Mouse (Mus musculus) stomach, embryonic 15.5 days (tissue): ENCODE measurements around the gene Capzb. TPM values are rescaled to one million over a fixed set of nuclear protein-coding genes. Genes with fewer than 3 reads are reported as not detected.
A peak's percentile ranks its signal among the peaks of the same experiment; 100 is the strongest.

Experiments
- ATAC-seq: fragments of 200-750 bp; cut with Nextera tagmentation; 2 replicates; pipeline ENCODE4 v1.8.0; 2017; ENCODE audit warnings: low read depth, moderate number of reproducible peaks, moderate TSS enrichment; ENCODE audit not compliant: insufficient read depth, low FRiP score
- H3K27ac ChIP-seq: fragments of 300-500 bp; sonication (generic); 2 replicates; pipeline ENCODE4 v1.5.1; 2015; ENCODE audit warnings: mild to moderate bottlenecking, inconsistent platforms
- H3K27me3 ChIP-seq: fragments of 300-500 bp; sonication (generic); replicated peaks from 2 replicates; pipeline ENCODE4 v1.6.1; 2015; ENCODE audit warnings: inconsistent platforms
- H3K36me3 ChIP-seq: fragments of 300-500 bp; sonication (generic); 2 replicates; pipeline ENCODE4 v1.6.1; 2015; ENCODE audit warnings: inconsistent platforms
- H3K4me1 ChIP-seq: fragments of 300-500 bp; sonication (generic); 2 replicates; pipeline ENCODE4 v1.6.1; 2015; ENCODE audit warnings: inconsistent platforms
- H3K4me2 ChIP-seq: fragments of 300-500 bp; sonication (generic); 2 replicates; pipeline ENCODE4 v1.6.1; 2015; ENCODE audit warnings: mild to moderate bottlenecking, inconsistent platforms
- H3K4me3 ChIP-seq: fragments of 300-500 bp; sonication (generic); replicated peaks from 2 replicates; pipeline ENCODE4 v1.5.1; 2015; ENCODE audit warnings: inconsistent platforms
- H3K9ac ChIP-seq: fragments of 300-500 bp; sonication (generic); 2 replicates; pipeline ENCODE4 v1.6.1; 2015; ENCODE audit warnings: inconsistent platforms
- H3K9me3 ChIP-seq: fragments of 300-500 bp; sonication (generic); 2 replicates; pipeline ENCODE4 v1.6.1; 2016; ENCODE audit warnings: inconsistent platforms
- WGBS: fragments of 180-500 bp; shearing (Covaris S2); methylation state at CpG from one replicate; pipeline ENCODE4 v1.1.7; 2015; 5-methylcytosine and 5-hydroxymethylcytosine counted together
- polyA plus RNA-seq: library from polyadenylated mRNA; unstranded; fragments of >200 nt; fragmentation: Nextera tagmentation; extraction: Ambion mirVana; gene quantifications from 2 replicates; pipeline ENCODE4 v1.2.1, GENCODE M21; 2015

Capzb gene
- polyA plus RNA-seq, 1 experiment from 2014 or later: 375 TPM

DNA sequence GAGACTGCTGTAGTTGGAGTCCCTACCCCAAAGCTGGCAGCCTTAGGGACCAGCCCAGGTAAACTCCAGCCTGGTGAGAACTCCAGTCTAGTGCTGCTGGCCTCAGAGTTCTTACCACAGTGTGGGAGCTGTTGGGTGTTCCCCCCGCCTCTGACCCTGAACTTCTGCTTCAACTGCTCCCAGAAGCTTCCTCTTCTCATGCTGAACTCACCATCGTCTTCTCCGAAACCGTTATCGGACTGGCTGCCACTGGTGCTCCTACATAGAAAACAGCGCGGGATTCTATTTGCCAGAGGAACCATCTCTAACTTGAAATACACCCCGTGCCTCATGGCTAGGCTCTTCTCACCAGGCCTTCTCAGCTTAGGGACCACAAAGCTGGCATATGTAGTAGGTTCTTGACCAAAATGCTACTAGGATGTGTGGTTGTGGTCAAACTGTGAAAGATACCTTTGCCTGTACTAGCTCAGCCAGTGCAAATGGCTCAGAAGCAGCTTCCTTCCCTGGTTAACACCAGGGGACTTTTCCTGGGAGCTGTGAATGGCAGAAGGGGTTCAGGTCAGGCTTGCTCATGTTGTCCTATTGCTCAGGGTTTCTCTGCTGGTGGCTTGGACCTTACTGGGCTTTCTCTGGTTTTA, 7.1 kb downstream of the Capzb start:
- WGBS: 87% methylated on average over 8 of the region's 8 CpGs

GRCm38 (mm10) chr4:139200946-139201345, 8.2 kb downstream of the Capzb start:
- H3K4me1 ChIP-seq: peaks cover 48% of the 10 kb centered on the region
- no peaks in the 10 kb centered on the region for H3K9me3 ChIP-seq
- H3K36me3 ChIP-seq: peaks cover 8% of the 10 kb centered on the region; the same call in 1 of the 2 replicates
- ATAC-seq: no peak
- H3K27me3 ChIP-seq: no peaks in the 10 kb centered on the region
- no peak overlapping the region for H3K9ac ChIP-seq
- no peak overlapping the region for H3K27ac ChIP-seq
- WGBS: 83% methylated on average over 3 of the region's 3 CpGs
- H3K4me3 ChIP-seq: no peak overlapping the region
- H3K4me2 ChIP-seq: no peak overlapping the region

More for the DNA sequence above, 7.1 kb downstream of the Capzb start:
- no peak for ATAC-seq
- Histone ChIP-seq H3K9me3 (no peaks in the 10 kb centered on the region), H3K4me1 (peaks cover 58% of the 10 kb centered on the region), H3K4me3 (no peak overlapping the region), H3K9ac (no peak overlapping the region), H3K36me3 (peaks cover 8% of the 10 kb centered on the region; the same call in 1 of the 2 replicates), H3K27me3 (no peaks in the 10 kb centered on the region), H3K4me2 (no peak overlapping the region), H3K27ac (peak overlapping the region; percentile 65; the same call in 1 of the 2 replicates)

GRCm38 (mm10) chr4:139202556-139202955, 9.9 kb downstream of the Capzb start:
- 51% methylated on average over 7 of the region's 7 CpGs for WGBS
- H3K4me2 ChIP-seq: no peak overlapping the region
- no peak overlapping the region for H3K27ac ChIP-seq
- H3K9ac ChIP-seq: no peak overlapping the region
- peaks cover 39% of the 10 kb centered on the region for H3K4me1 ChIP-seq
- ATAC-seq: no peak
- no peaks in the 10 kb centered on the region for H3K27me3 ChIP-seq
- H3K36me3 ChIP-seq: peaks cover 8% of the 10 kb centered on the region; the same call in 1 of the 2 replicates
- H3K9me3 ChIP-seq: no peaks in the 10 kb centered on the region
- H3K4me3 ChIP-seq: no peak overlapping the region

GRCm38 (mm10) chr4:139203381-139203780, 10.7 kb downstream of the Capzb start:
- H3K27me3 ChIP-seq: no peaks in the 10 kb centered on the region
- no peaks in the 10 kb centered on the region for H3K9me3 ChIP-seq
- no peak for ATAC-seq
- 61% methylated on average over 2 of the region's 2 CpGs for WGBS
- peaks cover 8% of the 10 kb centered on the region; the same call in 1 of the 2 replicates for H3K36me3 ChIP-seq
- no peak overlapping the region for H3K9ac ChIP-seq
- peaks cover 39% of the 10 kb centered on the region for H3K4me1 ChIP-seq
- no peak overlapping the region for H3K4me2 ChIP-seq
- no peak overlapping the region for H3K4me3 ChIP-seq
- no peak overlapping the region for H3K27ac ChIP-seq

GRCm38 (mm10) chr4:139205842-139206241, 13.1 kb downstream of the Capzb start:
- no peak overlapping the region for H3K9ac ChIP-seq
- 35% methylated on average over 5 of the region's 5 CpGs for WGBS
- no peaks in the 10 kb centered on the region for H3K9me3 ChIP-seq
- H3K4me3 ChIP-seq: no peak overlapping the region
- no peaks in the 10 kb centered on the region for H3K27me3 ChIP-seq
- no peaks in the 10 kb centered on the region for H3K36me3 ChIP-seq
- peaks cover 38% of the 10 kb centered on the region for H3K4me1 ChIP-seq
- no peak for ATAC-seq
- H3K4me2 ChIP-seq: no peak overlapping the region
- H3K27ac ChIP-seq: no peak overlapping the region

GRCm38 (mm10) chr4:139206353-139207045, 13.8 kb downstream of the Capzb start:
- Histone ChIP-seq H3K4me1 (peaks cover 35% of the 10 kb centered on the region), H3K4me2 (no peak overlapping the region), H3K27me3 (no peaks in the 10 kb centered on the region), H3K9ac (no peak overlapping the region), H3K9me3 (no peaks in the 10 kb centered on the region), H3K4me3 (no peak overlapping the region), H3K36me3 (no peaks in the 10 kb centered on the region), H3K27ac (no peak overlapping the region)
- no peak for ATAC-seq
- 84% methylated on average over 8 of the region's 8 CpGs for WGBS

DNA sequence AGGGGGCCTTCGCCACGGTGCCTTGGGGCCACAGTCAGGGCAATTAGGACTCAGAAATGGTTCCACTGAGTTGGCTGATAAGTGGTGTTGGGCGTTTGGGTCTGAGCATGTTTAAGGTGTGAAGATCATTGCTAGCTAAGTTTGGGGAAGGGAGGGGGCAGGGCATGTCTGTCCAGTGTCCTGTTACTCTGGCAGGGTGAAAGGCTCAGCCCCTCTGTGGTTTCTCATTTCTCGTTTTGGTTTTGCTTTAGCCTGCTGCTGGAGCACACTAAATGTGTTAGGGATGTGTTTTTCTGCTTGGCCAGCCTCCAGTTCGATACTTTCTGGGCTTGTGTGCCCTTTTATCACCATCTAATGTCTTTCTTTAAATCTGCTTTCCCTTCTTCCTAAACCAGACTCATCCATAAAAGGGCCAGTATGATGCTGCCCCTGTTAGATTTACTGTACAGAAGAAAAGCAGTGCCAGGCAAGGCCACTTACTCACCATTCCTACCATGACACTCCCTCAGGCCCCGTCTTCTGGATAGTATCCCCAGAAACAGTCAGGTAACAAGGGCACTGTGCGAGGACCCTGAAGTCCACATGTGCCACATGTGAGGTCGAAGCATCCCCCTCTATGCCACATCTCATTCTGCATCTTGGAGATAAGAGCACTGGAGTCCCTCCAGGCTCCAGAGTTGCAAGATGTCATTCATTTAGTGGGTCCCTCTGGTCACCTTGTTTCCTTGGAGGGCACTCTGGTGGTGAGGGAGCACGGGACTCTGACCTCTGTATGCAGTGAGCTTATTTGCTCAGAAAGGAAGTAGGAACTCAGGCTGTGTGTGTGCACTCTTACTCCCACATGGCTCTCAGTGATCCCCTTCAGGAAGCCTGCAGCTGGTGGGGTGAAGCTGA, 15.8 kb downstream of the Capzb start:
- Histone ChIP-seq H3K27me3 (no peaks in the 10 kb centered on the region), H3K9ac (no peak overlapping the region), H3K36me3 (no peaks in the 10 kb centered on the region), H3K27ac (peak overlapping the region; percentile 71), H3K4me1 (peaks cover 42% of the 10 kb centered on the region), H3K4me3 (no peak overlapping the region), H3K4me2 (no peak overlapping the region), H3K9me3 (no peaks in the 10 kb centered on the region)
- WGBS: 47% methylated on average over 9 of the region's 9 CpGs
- ATAC-seq: no peak

DNA sequence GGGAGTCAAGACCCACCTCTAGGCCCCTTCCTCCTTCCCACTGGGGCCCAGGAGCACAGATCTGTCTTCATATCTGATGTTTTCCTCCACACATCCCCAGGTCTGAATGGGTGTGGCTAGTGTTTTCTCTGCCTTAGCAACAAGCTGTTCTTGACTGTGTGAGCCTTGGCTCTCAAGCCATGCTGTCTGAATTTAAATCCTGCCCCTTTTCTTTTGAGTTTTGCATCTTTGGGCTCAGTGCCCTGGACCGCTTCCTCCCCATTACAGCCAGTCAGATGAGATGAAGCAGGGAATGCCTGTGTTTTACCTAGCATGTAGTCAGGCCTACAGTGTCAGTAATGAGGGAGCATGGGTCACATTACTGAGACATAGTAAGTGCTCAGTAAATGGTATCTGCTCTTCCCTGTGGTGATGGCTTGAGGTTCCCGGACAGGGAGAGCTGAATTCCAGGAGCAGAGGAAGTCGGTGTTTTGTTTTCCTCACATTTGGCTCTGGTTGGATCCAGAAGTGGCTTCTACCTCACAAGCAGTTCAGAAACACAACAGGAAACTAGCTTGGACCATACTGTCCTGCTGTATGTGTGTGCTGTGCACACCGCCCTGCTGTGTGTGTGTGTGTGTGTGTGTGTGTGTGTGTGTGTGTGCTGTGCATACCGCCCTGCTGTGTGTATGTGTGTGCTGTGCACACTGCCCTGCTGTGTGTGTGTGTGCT, 16.6 kb downstream of the Capzb start:
- H3K9me3 ChIP-seq: no peaks in the 10 kb centered on the region
- peaks cover 50% of the 10 kb centered on the region for H3K4me1 ChIP-seq
- no peak overlapping the region for H3K4me2 ChIP-seq
- no peak for ATAC-seq
- 68% methylated on average over 5 of the region's 5 CpGs for WGBS
- no peak overlapping the region for H3K9ac ChIP-seq
- H3K27me3 ChIP-seq: no peaks in the 10 kb centered on the region
- no peaks in the 10 kb centered on the region for H3K36me3 ChIP-seq
- H3K27ac ChIP-seq: peak overlapping the region; percentile 71
- H3K4me3 ChIP-seq: no peak overlapping the region

GRCm38 (mm10) chr4:139211975-139212831, 19.5 kb downstream of the Capzb start:
- no peak overlapping the region for H3K4me3 ChIP-seq
- no peaks in the 10 kb centered on the region for H3K27me3 ChIP-seq
- H3K4me1 ChIP-seq: peaks cover 60% of the 10 kb centered on the region
- WGBS: 60% methylated on average over 17 of the region's 17 CpGs
- H3K4me2 ChIP-seq: peak overlapping the region; percentile 29; the same call in 1 of the 2 replicates
- peak overlapping the region; percentile 81 for H3K27ac ChIP-seq
- H3K36me3 ChIP-seq: no peaks in the 10 kb centered on the region
- ATAC-seq: peak; percentile 73
- no peak overlapping the region for H3K9ac ChIP-seq
- H3K9me3 ChIP-seq: no peaks in the 10 kb centered on the region

- Histone ChIP-seq H3K27me3 (no peaks in the 10 kb centered on the region), H3K9me3 (no peaks in the 10 kb centered on the region), H3K36me3 (no peaks in the 10 kb centered on the region), H3K27ac (peak overlapping the region; percentile 81; the same call in 1 of the 2 replicates), H3K9ac (no peak overlapping the region), H3K4me1 (peaks cover 53% of the 10 kb centered on the region), H3K4me2 (no peak overlapping the region), H3K4me3 (no peak overlapping the region)
- no peak for ATAC-seq
- 81% methylated on average over 10 of the region's 10 CpGs for WGBS
These were observed 20.4 kb downstream of the Capzb start for GRCm38 (mm10) chr4:139213086-139213485.
